Mouse (Mus musculus) B cell, adult 62 days (primary cell): ENCODE results near the gene Brf1. TPM values are rescaled to one million over a fixed set of nuclear protein-coding genes. Genes with fewer than 3 reads are reported as not detected.

Experiments
- total RNA-seq: library from RNA; stranded (reverse); gene quantifications from 4 replicates; pipeline ENCODE4 v1.2.4, GENCODE M21; 2023

Gene Brf1
- total RNA-seq, result 152 to 169 TPM (median 160 TPM) in 4 replicates

GRCm38 (mm10) chr12:113000294-113001132 is at the start of gene Brf1:
Gene Brf1 (minus strand): TSS chr12:113000704.

GRCm38 (mm10) chr12:113013604-113014558 is 13.4 kb upstream of the Brf1 start, which contains the start of gene Pacs2:
Gene Pacs2 (plus strand): TSS chr12:113014508.

GRCm38 (mm10) chr12:112976371-112977073 is 24.0 kb downstream of the Brf1 start, which contains the start of gene Btbd6:
Gene Btbd6 (plus strand): TSS chr12:112976482.

GRCm38 (mm10) chr12:112941776-112942713 is 58.5 kb downstream of the Brf1 start, which contains the start of gene Nudt14:
Gene Nudt14 (minus strand): TSS chr12:112942124.

GRCm38 (mm10) chr12:112929562-112930352 is 70.7 kb downstream of the Brf1 start, which contains the start of gene Jag2:
Gene Jag2 (minus strand): TSS chr12:112929776.

Other genes starting within 250 kb of the Brf1 start
- 320 to 372 TPM (median 333 TPM) in 4 replicates for gene Pld4, start 240.0 kb downstream of the Brf1 start, total RNA-seq
- 0.34 to 0.58 TPM (median 0.51 TPM) in 3 of 4 replicates, not detected in the other for gene Ahnak2, start 198.0 kb downstream of the Brf1 start, total RNA-seq
- 1.3 to 3.4 TPM (median 2.0 TPM) in 3 of 4 replicates, not detected in the other for gene Clba1, start 191.8 kb downstream of the Brf1 start, total RNA-seq
- gene Cdca4, start 171.3 kb downstream of the Brf1 start, total RNA-seq, result 27.5 to 32.2 TPM (median 29.9 TPM) in 4 replicates
- gene Gpr132, start 132.5 kb downstream of the Brf1 start, total RNA-seq, result 92.4 to 97.2 TPM (median 95.4 TPM) in 4 replicates
- gene Jag2, start 70.9 kb downstream of the Brf1 start, total RNA-seq, result 1.3 to 4.9 TPM (median 2.4 TPM) in 4 replicates
- 12.7 to 19.6 TPM (median 15.8 TPM) in 4 replicates for gene Nudt14, start 58.6 kb downstream of the Brf1 start, total RNA-seq
- 9.7 to 15.0 TPM (median 12.8 TPM) in 4 replicates for gene Btbd6, start 24.2 kb downstream of the Brf1 start, total RNA-seq
- 28.3 to 36.0 TPM (median 33.3 TPM) in 4 replicates for gene Pacs2, start 13.8 kb upstream of the Brf1 start, total RNA-seq
- gene Tex22, start 73.8 kb upstream of the Brf1 start, total RNA-seq, result 0.66 to 1.1 TPM (median 0.72 TPM) in 3 of 4 replicates, not detected in the other
- gene Mta1, start 97.6 kb upstream of the Brf1 start, total RNA-seq, result 46.7 to 51.7 TPM (median 48.9 TPM) in 4 replicates
- 14.3 to 26.0 TPM (median 17.8 TPM) in 4 replicates for gene Crip2, start 139.5 kb upstream of the Brf1 start, total RNA-seq
- gene Crip1, start 145.6 kb upstream of the Brf1 start, total RNA-seq, result 610 to 679 TPM (median 626 TPM) in 4 replicates
- gene Tedc1, start 155.7 kb upstream of the Brf1 start, total RNA-seq, result 17.2 to 27.4 TPM (median 23.2 TPM) in 4 replicates
- gene Tmem121, start 185.2 kb upstream of the Brf1 start, total RNA-seq, result 4.0 to 9.0 TPM (median 5.8 TPM) in 4 replicates